Mouse (Mus musculus): ENCODE measurements at regions not wholly inside any gene's neighbourhood (a gene's known extent, or its start where the extent isn't known, plus 50 kb on each side); places are given as distances from the start of the nearest gene placed in this dataset.

DNA sequence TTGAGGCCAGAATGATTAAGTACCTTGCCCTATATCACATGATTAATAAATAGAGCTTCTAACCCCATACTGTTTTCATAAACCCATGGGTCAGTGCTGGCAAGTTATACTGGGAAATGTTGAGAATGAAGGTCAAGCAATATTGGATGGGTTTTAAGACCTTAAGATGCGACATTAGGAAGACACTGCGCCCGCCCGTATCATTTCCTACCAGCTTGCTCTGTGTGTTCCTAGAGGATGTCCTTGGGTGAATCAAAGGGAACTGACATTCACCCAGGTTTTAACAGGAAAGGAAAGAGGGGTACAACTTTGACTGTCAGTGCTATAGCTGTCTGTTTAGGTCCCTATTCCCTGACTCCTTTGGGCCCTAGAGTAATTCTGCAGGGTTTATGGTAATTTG, 90.0 kb upstream of the Tnr start:
- H3K27me3 ChIP-seq (replicated peaks; ENCODE audit: control insufficient read depth, insufficient read depth, low read length) = no peaks in the 10 kb centered on the region
- H3K4me1 ChIP-seq (ENCODE audit: control insufficient read depth, insufficient read depth, low read depth, low read length) = no peaks in the 10 kb centered on the region
- H3K27ac ChIP-seq (ENCODE audit: low read depth, low read length) = no peak overlapping the region
- no peak for ATAC-seq
- H3K9ac ChIP-seq (ENCODE audit: low read depth, low read length) = no peak overlapping the region
- no peaks in the 10 kb centered on the region for H3K9me3 ChIP-seq (ENCODE audit: control insufficient read depth, low read length)
- WGBS = 88% methylated on average over 4 of the region's 4 CpGs
- H3K4me3 ChIP-seq (ENCODE audit: low read length) = no peak overlapping the region
- H3K4me2 ChIP-seq (ENCODE audit: low read length) = no peak overlapping the region
- H3K36me3 ChIP-seq (ENCODE audit: control insufficient read depth, insufficient read depth, low read length) = no peaks in the 10 kb centered on the region

DNA sequence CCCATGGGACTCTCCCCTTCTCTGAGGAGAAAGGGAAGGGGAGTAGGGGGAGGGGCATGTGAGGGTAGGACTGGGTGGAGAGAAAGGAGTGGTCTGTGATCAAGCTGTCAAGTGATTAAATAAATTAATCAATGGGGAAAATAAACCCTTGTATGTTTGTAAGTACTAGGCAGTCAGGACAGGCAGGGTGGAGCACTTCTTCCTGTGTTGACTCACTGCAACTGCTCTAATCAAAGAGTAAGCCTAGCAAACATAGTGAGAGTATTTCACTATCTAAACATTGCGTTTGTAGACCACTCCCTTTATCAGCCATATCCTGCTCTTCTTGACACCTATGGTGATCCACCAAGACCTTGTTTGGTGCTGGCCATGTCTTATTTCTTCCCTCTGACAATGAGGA, 82.8 kb upstream of the Tnr start:
- H3K4me3 ChIP-seq (ENCODE audit: low read length) = no peak overlapping the region
- 95% methylated on average over 1 of the region's 1 CpGs for WGBS
- no peak for ATAC-seq
- H3K4me1 ChIP-seq (ENCODE audit: control insufficient read depth, insufficient read depth, low read depth, low read length) = no peaks in the 10 kb centered on the region
- H3K9ac ChIP-seq (ENCODE audit: low read depth, low read length) = no peak overlapping the region
- no peak overlapping the region for H3K27ac ChIP-seq (ENCODE audit: low read depth, low read length)
- H3K27me3 ChIP-seq (replicated peaks; ENCODE audit: control insufficient read depth, insufficient read depth, low read length) = no peaks in the 10 kb centered on the region
- H3K9me3 ChIP-seq (ENCODE audit: control insufficient read depth, low read length) = no peaks in the 10 kb centered on the region
- H3K4me2 ChIP-seq (ENCODE audit: low read length) = no peak overlapping the region
- no peaks in the 10 kb centered on the region for H3K36me3 ChIP-seq (ENCODE audit: control insufficient read depth, insufficient read depth, low read length)

DNA sequence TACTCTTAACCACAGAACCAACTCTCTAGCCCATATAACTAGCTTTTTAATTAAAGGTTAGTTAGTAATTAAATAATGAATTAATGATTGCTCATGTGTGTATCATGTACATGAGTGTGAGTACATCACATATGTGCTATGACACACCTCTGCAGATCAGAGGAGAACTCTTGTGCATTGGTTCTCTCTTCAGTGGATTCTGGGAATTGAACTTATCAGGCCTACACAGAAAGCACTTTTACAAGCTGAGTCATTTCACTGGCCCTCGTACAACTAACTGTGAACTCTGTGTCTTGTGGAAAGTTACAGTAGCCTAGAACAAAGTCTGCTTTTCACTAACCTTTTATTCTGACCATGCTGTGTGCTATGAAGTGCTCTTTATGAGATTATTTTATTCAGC, 79.5 kb upstream of the Tnr start:
- no peaks in the 10 kb centered on the region for H3K27me3 ChIP-seq (replicated peaks; ENCODE audit: control insufficient read depth, insufficient read depth, low read length)
- no peaks in the 10 kb centered on the region for H3K9me3 ChIP-seq (ENCODE audit: control insufficient read depth, low read length)
- WGBS = 77% methylated on average over 1 of the region's 1 CpGs
- no peaks in the 10 kb centered on the region for H3K36me3 ChIP-seq (ENCODE audit: control insufficient read depth, insufficient read depth, low read length)
- H3K4me3 ChIP-seq (ENCODE audit: low read length) = no peak overlapping the region
- ATAC-seq = no peak
- H3K27ac ChIP-seq (ENCODE audit: low read depth, low read length) = no peak overlapping the region
- no peak overlapping the region for H3K4me2 ChIP-seq (ENCODE audit: low read length)
- no peaks in the 10 kb centered on the region for H3K4me1 ChIP-seq (ENCODE audit: control insufficient read depth, insufficient read depth, low read depth, low read length)
- no peak overlapping the region for H3K9ac ChIP-seq (ENCODE audit: low read depth, low read length)

DNA sequence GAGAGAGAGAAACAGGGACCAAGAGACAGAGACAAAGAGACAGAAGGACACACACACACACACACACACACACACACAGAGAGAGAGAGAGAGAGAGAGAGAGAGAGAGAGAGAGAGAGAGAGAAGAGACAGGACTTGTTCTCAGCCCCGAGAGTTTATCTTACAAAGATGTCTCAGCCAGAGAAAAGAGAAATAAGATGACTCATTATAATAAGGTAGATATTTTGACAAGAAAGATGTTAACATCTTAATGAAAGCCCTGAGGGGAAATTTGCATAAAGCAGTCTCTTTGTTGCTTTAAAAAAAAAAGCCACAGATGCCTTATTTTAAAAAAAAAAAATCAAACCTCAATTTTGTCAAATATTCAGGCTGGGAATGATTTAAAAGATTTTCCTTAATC, 78.1 kb upstream of the Tnr start:
- H3K36me3 ChIP-seq (ENCODE audit: control insufficient read depth, insufficient read depth, low read length) = no peaks in the 10 kb centered on the region
- H3K4me2 ChIP-seq (ENCODE audit: low read length) = no peak overlapping the region
- no peaks in the 10 kb centered on the region for H3K27me3 ChIP-seq (replicated peaks; ENCODE audit: control insufficient read depth, insufficient read depth, low read length)
- WGBS = 41% methylated on average over 1 of the region's 1 CpGs
- H3K27ac ChIP-seq (ENCODE audit: low read depth, low read length) = no peak overlapping the region
- H3K9ac ChIP-seq (ENCODE audit: low read depth, low read length) = no peak overlapping the region
- no peaks in the 10 kb centered on the region for H3K9me3 ChIP-seq (ENCODE audit: control insufficient read depth, low read length)
- no peak overlapping the region for H3K4me3 ChIP-seq (ENCODE audit: low read length)
- no peak for ATAC-seq
- no peaks in the 10 kb centered on the region for H3K4me1 ChIP-seq (ENCODE audit: control insufficient read depth, insufficient read depth, low read depth, low read length)

DNA sequence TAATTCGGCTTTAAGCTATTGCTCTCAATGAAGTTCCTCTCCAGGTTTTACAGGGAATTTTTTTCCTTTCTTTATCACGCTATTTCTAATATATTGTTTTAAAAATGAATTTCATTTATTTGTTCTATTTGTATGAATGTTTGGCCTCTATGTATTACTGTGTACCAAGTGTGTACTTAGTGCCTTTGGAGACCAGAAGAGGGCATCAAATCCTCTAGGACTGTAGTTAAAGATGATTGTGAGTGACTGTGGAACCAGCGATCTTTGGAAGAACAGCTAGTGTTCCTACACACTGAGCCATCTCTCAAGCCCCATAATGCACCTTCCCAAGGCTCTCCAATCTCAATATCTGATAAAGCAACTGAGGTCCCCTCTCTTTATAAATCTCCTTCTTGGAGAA, 72.1 kb upstream of the Tnr start:
- WGBS = 84% methylated on average over 3 of the region's 3 CpGs
- H3K4me2 ChIP-seq (ENCODE audit: low read length) = no peak overlapping the region

DNA sequence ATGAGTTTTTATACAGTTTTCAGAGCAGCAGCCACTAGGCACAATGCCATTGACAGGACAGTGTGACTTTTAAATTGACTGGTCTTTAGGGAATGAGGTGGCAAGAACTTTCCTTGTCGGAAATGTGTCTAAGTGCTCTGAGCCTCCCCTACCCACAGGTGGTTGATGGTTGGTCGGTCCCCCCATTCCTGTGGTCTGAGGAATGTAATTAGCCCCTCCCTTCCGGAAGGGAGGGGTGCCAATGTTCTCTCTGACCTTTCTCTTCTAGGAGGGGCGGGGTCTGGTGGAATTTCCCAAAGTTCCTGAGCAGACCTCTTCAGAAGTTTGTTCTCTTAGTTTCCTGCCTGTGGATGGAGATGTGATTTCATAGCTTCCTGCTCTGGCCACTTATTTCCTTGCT, 62.7 kb upstream of the Tnr start:
- H3K4me1 ChIP-seq (ENCODE audit: control insufficient read depth, insufficient read depth, low read depth, low read length) = no peaks in the 10 kb centered on the region
- H3K9ac ChIP-seq (ENCODE audit: low read depth, low read length) = no peak overlapping the region
- WGBS = 67% methylated on average over 4 of the region's 4 CpGs
- H3K36me3 ChIP-seq (ENCODE audit: control insufficient read depth, insufficient read depth, low read length) = no peaks in the 10 kb centered on the region
- no peak overlapping the region for H3K27ac ChIP-seq (ENCODE audit: low read depth, low read length)
- H3K9me3 ChIP-seq (ENCODE audit: control insufficient read depth, low read length) = no peaks in the 10 kb centered on the region
- H3K4me2 ChIP-seq (ENCODE audit: low read length) = no peak overlapping the region
- no peak overlapping the region for H3K4me3 ChIP-seq (ENCODE audit: low read length)
- no peaks in the 10 kb centered on the region for H3K27me3 ChIP-seq (replicated peaks; ENCODE audit: control insufficient read depth, insufficient read depth, low read length)
- ATAC-seq = no peak

More for the DNA sequence above, 72.1 kb upstream of the Tnr start:
- Histone ChIP-seq H3K27ac (ENCODE audit: low read depth, low read length) (no peak overlapping the region), H3K4me1 (ENCODE audit: control insufficient read depth, insufficient read depth, low read depth, low read length) (no peaks in the 10 kb centered on the region), H3K27me3 (replicated peaks; ENCODE audit: control insufficient read depth, insufficient read depth, low read length) (no peaks in the 10 kb centered on the region), H3K4me3 (ENCODE audit: low read length) (no peak overlapping the region), H3K9me3 (ENCODE audit: control insufficient read depth, low read length) (no peaks in the 10 kb centered on the region), H3K9ac (ENCODE audit: low read depth, low read length) (no peak overlapping the region), H3K36me3 (ENCODE audit: control insufficient read depth, insufficient read depth, low read length) (no peaks in the 10 kb centered on the region)
- ATAC-seq = no peak

DNA sequence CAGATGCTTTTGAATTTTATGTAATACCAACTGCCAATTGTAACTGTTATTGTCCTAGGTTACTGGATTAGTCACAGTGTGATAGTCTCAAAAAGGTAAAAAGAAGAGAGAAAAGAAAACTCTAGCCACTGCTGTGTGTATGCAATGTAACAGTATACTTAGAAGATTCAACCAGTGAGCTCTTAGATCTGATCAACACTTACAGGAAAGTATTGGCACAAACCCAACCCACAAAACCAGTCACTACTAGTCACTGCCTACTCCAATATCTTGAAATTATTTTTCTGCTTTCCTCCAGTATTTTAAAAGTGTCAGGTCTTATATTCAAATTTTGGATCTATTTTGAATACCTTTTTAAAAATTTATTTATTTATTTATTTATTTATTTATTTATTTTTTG, 52.6 kb upstream of the Tnr start:
- Histone ChIP-seq H3K4me1 (ENCODE audit: control insufficient read depth, insufficient read depth, low read depth, low read length) (no peaks in the 10 kb centered on the region), H3K9ac (ENCODE audit: low read depth, low read length) (no peak overlapping the region), H3K4me2 (ENCODE audit: low read length) (no peak overlapping the region), H3K36me3 (ENCODE audit: control insufficient read depth, insufficient read depth, low read length) (no peaks in the 10 kb centered on the region), H3K27me3 (replicated peaks; ENCODE audit: control insufficient read depth, insufficient read depth, low read length) (no peaks in the 10 kb centered on the region), H3K9me3 (ENCODE audit: control insufficient read depth, low read length) (no peaks in the 10 kb centered on the region), H3K4me3 (ENCODE audit: low read length) (no peak overlapping the region), H3K27ac (ENCODE audit: low read depth, low read length) (no peak overlapping the region)
- ATAC-seq = no peak

All from hindbrain, embryonic 16.5 days (tissue).